Mouse (Mus musculus): ENCODE measurements around the gene Vwa1.

DNA sequence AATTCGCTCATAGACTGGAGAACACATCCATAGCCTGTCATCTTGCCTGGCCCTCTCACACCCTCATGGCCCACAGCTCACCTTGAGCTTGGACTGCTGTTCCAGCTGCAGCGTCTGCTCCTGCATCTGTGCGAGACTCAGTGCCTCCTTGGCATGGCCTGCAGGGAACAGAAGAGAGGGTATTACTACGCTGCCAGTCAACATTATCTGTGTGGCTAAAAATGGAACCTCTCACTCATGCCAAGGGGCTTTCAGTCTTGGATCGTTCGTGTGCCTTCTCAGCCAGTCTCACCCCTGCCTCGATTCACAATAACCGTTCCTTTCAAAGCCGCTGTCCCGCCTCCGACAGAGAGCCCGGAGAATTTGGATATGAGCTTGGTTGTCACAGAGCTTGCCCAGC, 17.5 kb downstream of the Vwa1 start:
- TF ChIP-seq CTCF (IDR thresholded peaks at IDR 0.05), result no peak
- TF ChIP-seq EP300 (IDR thresholded peaks at IDR 0.05), result no peak
